Mouse (Mus musculus): ENCODE results near the gene Zkscan16. TPM values are rescaled to one million over a fixed set of nuclear protein-coding genes. Genes with fewer than 3 reads are reported as not detected.

Zkscan16 gene
- total and polyA plus RNA-seq, 3 experiments, result not detected

DNA sequence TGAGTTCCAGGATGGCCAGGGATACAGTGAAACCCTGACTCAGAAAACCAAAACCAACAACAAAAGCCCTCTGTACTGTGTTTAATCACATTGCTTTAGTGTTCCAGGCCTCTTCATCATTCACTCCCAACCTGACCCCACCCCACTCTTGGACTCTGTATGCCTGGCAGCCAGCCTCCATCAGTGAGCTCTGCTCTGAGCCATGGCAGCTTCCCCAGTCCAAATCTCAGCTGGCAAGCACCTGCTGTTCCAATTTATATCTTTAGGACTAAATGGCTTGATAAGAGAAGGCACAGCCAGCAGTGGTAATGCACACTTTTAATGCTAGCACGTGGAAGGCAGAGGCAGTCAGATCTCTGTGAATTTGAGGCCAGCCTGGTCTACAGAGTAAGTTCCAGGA lies 21.7 kb downstream of the Zkscan16 start:
- H3K4me2 ChIP-seq (ENCODE audit: insufficient read depth, low read depth, poor library complexity, severe bottlenecking), result no peak overlapping the region
- peaks cover 1% of the 10 kb centered on the region for H3K27me3 ChIP-seq (replicated peaks)
- H3K4me1 ChIP-seq (ENCODE audit: control insufficient read depth in 1 of 2, insufficient read depth in 2 of 2), result no peaks in the 10 kb centered on the region
- in situ Hi-C loops (cut with MboI; ENCODE audit: low pct_ligation_motif_present, low pct_unique_long_range_greater_than_20kb, low sequenced_read_pairs), result no loop called here
- dilution Hi-C loops (cut with MboI; ENCODE audit: extremely low pct_ligation_motif_present, extremely low pct_unique_long_range_greater_than_20kb, low sequenced_read_pairs), result no loop called here
- no peak for TF ChIP-seq NRF1 (IDR thresholded peaks at IDR 0.05; ENCODE audit: low read depth, low read length)
- no peak overlapping the region for H3K9ac ChIP-seq (ENCODE audit: insufficient read depth, low read depth)
- no peaks in the 10 kb centered on the region for H3K9me3 ChIP-seq (replicated peaks; ENCODE audit: low read length)
- no peaks in the 10 kb centered on the region for H3K79me2 ChIP-seq (replicated peaks; ENCODE audit: control insufficient read depth, extremely low read depth, insufficient read depth, poor library complexity, severe bottlenecking)
- H3K36me3 ChIP-seq (replicated peaks in 1 of 2; ENCODE audit: control insufficient read depth in 1 of 2, insufficient read depth in 1 of 2, low read length in 1 of 2), result no peaks in the 10 kb centered on the region
- H3K4me3 ChIP-seq (replicated peaks in 1 of 3; ENCODE audit: low read depth in 2 of 3, low read length in 2 of 3, poor library complexity in 1 of 3), result no peak overlapping the region
- no peak overlapping the region for H3K27ac ChIP-seq (ENCODE audit: insufficient read depth, low read depth)
- no peak for DNase-seq (ENCODE audit: extremely low read depth)

DNA sequence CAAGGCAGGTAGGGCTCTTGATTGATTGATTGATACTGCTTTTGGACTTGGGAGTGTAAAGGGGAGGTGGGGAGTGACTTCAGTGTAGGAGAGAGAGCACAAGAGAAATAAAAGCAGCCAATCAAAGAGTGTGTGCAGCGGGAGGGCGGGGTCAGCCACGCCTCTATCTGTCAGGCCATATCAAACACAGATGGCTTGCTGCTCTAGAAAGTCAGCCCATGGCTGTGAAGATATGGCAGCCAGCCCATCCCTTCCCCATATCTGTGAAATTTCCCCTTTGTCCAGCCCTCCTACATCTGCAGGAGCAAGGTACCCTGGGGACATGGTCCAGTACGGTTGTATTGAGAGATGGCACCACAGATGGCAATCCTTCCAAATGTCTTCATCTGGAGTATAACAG lies 27.2 kb downstream of the Zkscan16 start:
- Histone ChIP-seq H3K4me1 (ENCODE audit: control insufficient read depth in 1 of 2, insufficient read depth in 2 of 2) (no peaks in the 10 kb centered on the region), H3K27me3 (replicated peaks) (no peaks in the 10 kb centered on the region), H3K36me3 (replicated peaks in 1 of 2; ENCODE audit: control insufficient read depth in 1 of 2, insufficient read depth in 1 of 2, low read length in 1 of 2) (peaks cover 0 to under 1% of the 10 kb centered on the region in 2 experiments), H3K27ac (ENCODE audit: insufficient read depth, low read depth) (no peak overlapping the region), H3K9me3 (replicated peaks; ENCODE audit: low read length) (no peaks in the 10 kb centered on the region), H3K9ac (ENCODE audit: insufficient read depth, low read depth) (no peak overlapping the region), H3K79me2 (replicated peaks; ENCODE audit: control insufficient read depth, extremely low read depth, insufficient read depth, poor library complexity, severe bottlenecking) (no peaks in the 10 kb centered on the region), H3K4me2 (ENCODE audit: insufficient read depth, low read depth, poor library complexity, severe bottlenecking) (no peak overlapping the region), H3K4me3 (replicated peaks in 1 of 3; ENCODE audit: low read depth in 2 of 3, low read length in 2 of 3, poor library complexity in 1 of 3) (no peak overlapping the region)
- dilution Hi-C loops (cut with MboI; ENCODE audit: extremely low pct_ligation_motif_present, extremely low pct_unique_long_range_greater_than_20kb, low sequenced_read_pairs) (no loop called here), in situ Hi-C loops (cut with MboI; ENCODE audit: low pct_ligation_motif_present, low pct_unique_long_range_greater_than_20kb, low sequenced_read_pairs) (no loop called here)
- TF ChIP-seq MAFK (IDR thresholded peaks at IDR 0.05; ENCODE audit: insufficient replicate concordance, low read length) (no peak), BHLHE40 (IDR thresholded peaks at IDR 0.05; ENCODE audit: low read depth, low read length) (no peak), NRF1 (IDR thresholded peaks at IDR 0.05; ENCODE audit: low read depth, low read length) (no peak), NELFE (IDR thresholded peaks at IDR 0.05; ENCODE audit: low read depth, low read length) (no peak), TCF12 (IDR thresholded peaks at IDR 0.05; ENCODE audit: low read depth, low read length) (no peak), ZNF384 (IDR thresholded peaks at IDR 0.05; ENCODE audit: low read depth, low read length) (no peak), RAD21 (IDR thresholded peaks at IDR 0.05; ENCODE audit: low read depth, low read length) (no peak), PAX5 (IDR thresholded peaks at IDR 0.05; ENCODE audit: low read length) (no peak), MAX (IDR thresholded peaks at IDR 0.05; ENCODE audit: low read length) (no peak), ZC3H11A (IDR thresholded peaks at IDR 0.05; ENCODE audit: low read depth, low read length) (no peak), CTCF (conservative IDR thresholded peaks at IDR 0.05 in 1 of 2, IDR thresholded peaks at IDR 0.05 in 1 of 2; ENCODE audit: low read depth in 2 of 2, low read length in 2 of 2) (no peak)
- no peak for DNase-seq (ENCODE audit: extremely low read depth)

DNA sequence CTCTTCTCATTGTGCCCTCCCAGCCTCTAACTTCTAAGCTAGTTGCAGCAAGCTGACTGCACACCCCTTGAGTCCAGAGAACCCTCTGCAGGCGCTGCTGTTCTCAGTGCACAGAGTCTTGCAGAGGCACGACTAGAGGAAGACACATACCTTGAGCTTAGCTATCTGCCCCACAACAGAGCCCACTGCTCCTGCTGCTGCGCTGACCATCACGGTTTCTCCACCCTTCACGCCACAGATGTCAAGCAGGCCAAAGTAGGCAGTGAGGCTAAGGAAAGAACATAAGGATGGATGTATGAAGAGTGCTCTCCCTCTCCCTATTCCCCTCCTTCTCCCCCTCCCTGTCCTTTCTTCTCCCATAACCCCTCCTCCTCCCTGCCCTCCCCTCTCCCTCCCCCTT lies 32.3 kb downstream of the Zkscan16 start:
- no peak overlapping the region for H3K9ac ChIP-seq (ENCODE audit: insufficient read depth, low read depth)
- dilution Hi-C loops (cut with MboI; ENCODE audit: extremely low pct_ligation_motif_present, extremely low pct_unique_long_range_greater_than_20kb, low sequenced_read_pairs), result no loop called here
- no peak for TF ChIP-seq GABPA (IDR thresholded peaks at IDR 0.05; ENCODE audit: insufficient replicate concordance, low read depth, low read length)
- no peak for TF ChIP-seq HCFC1 (IDR thresholded peaks at IDR 0.05; ENCODE audit: low read depth, low read length)
- TF ChIP-seq PAX5 (IDR thresholded peaks at IDR 0.05; ENCODE audit: low read length), result no peak
- no peak for TF ChIP-seq SIN3A (IDR thresholded peaks at IDR 0.05; ENCODE audit: low read length)
- TF ChIP-seq ZMIZ1 (IDR thresholded peaks at IDR 0.05; ENCODE audit: low read depth, low read length), result no peak
- no peak for TF ChIP-seq BHLHE40 (IDR thresholded peaks at IDR 0.05; ENCODE audit: low read depth, low read length)
- TF ChIP-seq JUND (conservative IDR thresholded peaks at IDR 0.05; ENCODE audit: low read depth, low read length), result no peak
- TF ChIP-seq ETS1 (conservative IDR thresholded peaks at IDR 0.05; ENCODE audit: low read depth, low read length), result no peak
- TF ChIP-seq JUN (IDR thresholded peaks at IDR 0.05; ENCODE audit: insufficient read depth, low read depth, low read length), result no peak
- TF ChIP-seq CHD2 (IDR thresholded peaks at IDR 0.05; ENCODE audit: low read length), result no peak
- no peak for TF ChIP-seq MEF2A (IDR thresholded peaks at IDR 0.05; ENCODE audit: borderline replicate concordance, low read depth, low read length)
- TF ChIP-seq ELF1 (IDR thresholded peaks at IDR 0.05; ENCODE audit: low read depth, low read length), result no peak
- TF ChIP-seq NELFE (IDR thresholded peaks at IDR 0.05; ENCODE audit: low read depth, low read length), result no peak
- no peak for TF ChIP-seq TBP (conservative IDR thresholded peaks at IDR 0.05; ENCODE audit: low read depth, low read length)
- TF ChIP-seq TCF12 (IDR thresholded peaks at IDR 0.05; ENCODE audit: low read depth, low read length), result no peak
- TF ChIP-seq CTCF (conservative IDR thresholded peaks at IDR 0.05 in 1 of 2, IDR thresholded peaks at IDR 0.05 in 1 of 2; ENCODE audit: low read depth in 2 of 2, low read length in 2 of 2), result no peak
- TF ChIP-seq USF1 (IDR thresholded peaks at IDR 0.05; ENCODE audit: low read depth, low read length), result no peak
- TF ChIP-seq ZC3H11A (IDR thresholded peaks at IDR 0.05; ENCODE audit: low read depth, low read length), result no peak
- TF ChIP-seq MAFK (IDR thresholded peaks at IDR 0.05; ENCODE audit: insufficient replicate concordance, low read length), result no peak
- in situ Hi-C loops (cut with MboI; ENCODE audit: low pct_ligation_motif_present, low pct_unique_long_range_greater_than_20kb, low sequenced_read_pairs), result no loop called here
- H3K4me3 ChIP-seq (replicated peaks in 1 of 3; ENCODE audit: low read depth in 2 of 3, low read length in 2 of 3, poor library complexity in 1 of 3), result no peak overlapping the region
- peaks cover 0 to 2% of the 10 kb centered on the region in 2 experiments for H3K36me3 ChIP-seq (replicated peaks in 1 of 2; ENCODE audit: control insufficient read depth in 1 of 2, insufficient read depth in 1 of 2, low read length in 1 of 2)
- H3K79me2 ChIP-seq (replicated peaks; ENCODE audit: control insufficient read depth, extremely low read depth, insufficient read depth, poor library complexity, severe bottlenecking), result no peaks in the 10 kb centered on the region
- H3K27ac ChIP-seq (ENCODE audit: insufficient read depth, low read depth), result no peak overlapping the region
- H3K4me1 ChIP-seq (ENCODE audit: control insufficient read depth in 1 of 2, insufficient read depth in 2 of 2), result no peaks in the 10 kb centered on the region
- no peak overlapping the region for H3K4me2 ChIP-seq (ENCODE audit: insufficient read depth, low read depth, poor library complexity, severe bottlenecking)
- no peaks in the 10 kb centered on the region for H3K9me3 ChIP-seq (replicated peaks; ENCODE audit: low read length)
- no peaks in the 10 kb centered on the region for H3K27me3 ChIP-seq (replicated peaks)
- DNase-seq (ENCODE audit: extremely low read depth), result no peak
